Mouse (Mus musculus) kidney, postnatal 36 days (tissue): ENCODE results near the gene Sell.
"Not testable (repeated sequence)": the region's sequence is repeated elsewhere in the genome, so short reads cannot be mapped to it uniquely, and the experiment has no call there.

Experiments
- DNase-seq, 2 experiments: peaks; one replicate each; pipeline ENCODE4 v3.0.0; 2021 to 2022; ENCODE audit warnings: mixed read lengths in 2 of 2

Gene Sell

DNA sequence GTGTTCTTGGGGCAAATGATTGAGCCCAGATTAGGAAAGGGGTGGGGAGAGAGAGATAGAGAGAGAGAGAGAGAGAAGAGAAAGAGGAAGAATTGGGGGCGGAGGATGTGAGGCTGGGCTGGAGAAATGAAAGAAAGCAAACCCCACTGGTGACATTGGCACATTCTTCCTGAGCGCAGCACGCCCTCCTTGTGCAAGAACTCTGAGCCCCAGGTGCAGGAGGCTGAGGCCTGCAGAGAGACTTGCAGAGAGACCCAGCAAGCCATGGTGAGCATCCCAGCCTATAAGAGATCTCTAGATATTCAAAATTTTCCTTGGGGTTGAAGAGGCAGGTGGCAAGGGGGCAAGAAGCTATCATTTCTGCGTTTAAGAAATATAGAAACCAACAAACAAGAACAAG, at the start of gene Sell:
TSS of gene Sell (plus strand) at position 58 of the 400 bp plus-strand sequence.
- no peak for DNase-seq

DNA sequence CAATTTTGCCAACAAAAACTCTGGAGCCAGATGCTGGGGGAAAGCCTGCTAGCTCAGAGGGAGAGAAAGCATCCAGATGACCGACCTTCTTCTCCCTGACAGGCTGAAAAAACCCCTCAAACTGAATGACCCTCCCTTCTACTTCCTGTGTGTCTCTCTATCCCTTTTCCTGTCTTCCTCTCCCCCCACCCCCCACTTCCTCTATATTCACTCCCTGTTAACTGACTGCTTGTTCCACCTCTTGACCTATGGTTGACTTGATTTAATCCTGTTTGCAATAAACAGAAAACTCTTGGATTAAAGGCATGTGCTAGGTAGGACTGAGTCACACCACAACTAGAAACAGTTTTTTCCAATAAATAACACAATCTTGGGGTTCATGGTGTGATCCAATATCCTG, 47.2 kb upstream of the Sell start:
- DNase-seq, result no peak

DNA sequence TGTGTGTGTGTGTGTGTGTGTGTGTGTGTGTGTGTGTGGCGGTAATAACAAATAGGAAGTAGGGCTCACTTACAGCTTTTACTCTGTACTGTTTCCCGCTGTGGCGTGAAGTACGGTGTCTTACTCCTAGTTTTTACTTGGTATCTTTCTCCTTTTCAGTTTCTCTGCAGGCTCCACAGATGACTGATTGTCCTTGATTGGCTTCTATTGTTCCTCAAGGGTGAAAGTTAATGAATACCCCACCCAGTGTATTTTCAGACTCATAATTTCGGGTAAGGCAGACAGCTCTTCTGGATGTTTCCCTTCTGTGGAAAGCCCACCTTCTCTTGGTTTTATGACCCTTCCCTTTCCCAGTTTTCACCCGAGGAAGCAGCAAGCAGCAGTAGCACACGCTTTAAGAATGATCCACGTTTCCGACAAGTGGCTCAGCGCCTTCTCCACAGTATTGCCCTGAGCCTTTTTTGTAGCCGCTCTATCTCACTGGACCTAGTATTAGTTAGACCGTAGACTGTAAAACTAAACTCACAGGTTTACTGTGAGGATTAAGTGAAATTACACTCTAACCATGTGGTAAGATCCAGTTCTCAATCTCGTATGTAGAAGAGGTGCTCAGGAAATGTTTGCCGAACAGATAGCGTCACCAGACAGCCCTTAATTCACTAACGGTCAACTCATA, 43.4 kb upstream of the Sell start:
- peak in 1 of 2 experiments; percentile 5 for DNase-seq

DNA sequence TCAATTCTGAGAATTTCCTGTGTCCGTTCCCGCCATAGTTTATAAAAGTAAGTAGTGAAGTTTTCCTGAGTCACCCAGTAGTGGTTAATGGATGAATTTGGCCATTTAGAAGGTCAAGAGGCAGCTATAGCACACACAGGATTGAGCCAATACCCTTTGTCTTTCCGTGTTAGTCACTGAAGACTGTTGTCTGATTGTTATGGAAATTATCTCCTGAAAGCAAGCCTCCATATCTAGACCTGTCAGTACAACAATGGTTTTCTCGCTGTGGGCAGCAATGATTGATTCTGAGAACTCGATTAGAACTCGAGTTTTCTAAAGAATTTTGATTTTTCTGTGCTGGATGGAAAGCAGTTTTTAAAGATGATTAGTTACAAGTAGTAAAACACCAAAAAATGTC, 42.0 kb upstream of the Sell start:
- DNase-seq, result no peak

DNA sequence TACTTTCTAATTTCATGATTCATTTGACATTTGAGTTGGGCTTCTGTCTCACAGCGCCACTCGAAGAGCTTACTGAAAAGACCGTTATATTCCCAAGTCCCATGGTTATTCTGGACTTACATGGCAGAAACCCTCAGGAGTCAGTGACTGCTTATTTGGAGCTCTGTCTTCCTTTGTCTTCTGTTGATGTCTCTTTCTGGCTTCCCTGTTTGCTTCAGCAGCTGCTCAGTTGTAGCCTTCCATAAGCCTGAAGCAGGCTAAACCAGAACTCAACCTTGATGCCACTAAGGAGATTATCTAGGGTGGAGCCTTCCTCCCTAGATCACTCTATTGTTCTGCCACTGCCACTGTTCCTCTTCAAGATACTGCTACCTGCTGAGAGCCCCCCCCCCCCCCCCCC, 41.0 kb upstream of the Sell start:
- not testable (repeated sequence) for DNase-seq

DNA sequence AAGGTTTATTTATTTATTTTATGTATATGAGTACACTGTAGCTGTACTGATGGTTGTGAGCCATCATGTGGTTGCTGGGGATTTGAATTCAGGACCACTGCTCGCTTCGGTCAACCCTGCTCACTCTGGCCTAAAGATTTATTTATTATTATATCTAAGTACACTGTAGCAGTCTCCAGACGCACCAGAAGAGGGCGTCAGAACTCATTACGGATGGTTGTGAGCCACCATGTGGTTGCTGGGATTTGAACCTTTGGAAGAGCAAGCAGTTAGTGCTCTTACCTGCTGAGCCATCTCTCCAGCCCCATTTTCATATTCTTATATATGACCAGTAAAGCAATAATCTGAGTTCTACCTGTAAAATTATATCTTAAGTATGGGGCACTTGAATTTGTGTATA, 39.7 kb upstream of the Sell start:
- not testable (repeated sequence) for DNase-seq

DNA sequence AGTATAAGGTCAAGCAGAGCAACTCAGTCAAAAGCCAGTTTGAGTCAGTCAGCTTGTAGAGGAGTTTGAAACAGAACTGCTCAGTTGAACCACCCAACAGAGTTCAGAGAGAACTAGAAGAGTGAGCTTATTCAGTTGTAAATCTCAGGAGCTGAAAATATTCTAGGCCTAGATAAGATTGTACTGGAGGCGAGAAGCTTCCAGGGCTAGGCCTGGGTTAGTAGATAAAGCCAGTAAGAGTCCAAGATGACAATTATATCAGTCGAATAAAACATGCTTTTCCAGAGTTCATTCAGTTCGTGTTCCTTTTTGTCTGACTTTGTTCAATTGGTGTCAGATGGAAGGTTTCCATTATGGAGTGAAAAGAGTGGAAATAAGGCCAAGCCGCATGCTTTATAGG, 36.1 kb upstream of the Sell start:
- no peak for DNase-seq

DNA sequence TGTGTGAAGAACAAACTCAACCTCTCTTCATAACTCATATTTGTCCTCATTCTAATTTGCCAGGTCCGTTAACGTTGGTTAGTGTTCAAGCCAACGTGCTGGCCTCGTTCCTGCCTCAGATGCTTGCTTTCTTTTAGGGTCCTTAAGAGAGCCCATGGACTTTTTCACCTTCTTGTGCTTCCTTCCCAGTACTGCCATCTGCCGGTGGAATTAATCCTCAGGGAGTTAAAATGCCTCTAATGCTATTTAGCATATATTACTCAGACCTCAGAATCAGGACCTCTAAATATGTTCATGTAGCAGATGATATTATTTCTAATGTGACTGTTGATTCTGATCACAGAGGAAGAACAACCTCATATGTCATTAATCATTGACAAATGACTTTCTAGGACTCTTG, 34.4 kb upstream of the Sell start:
- peak in 1 of 2 experiments; percentile 70 for DNase-seq

DNA sequence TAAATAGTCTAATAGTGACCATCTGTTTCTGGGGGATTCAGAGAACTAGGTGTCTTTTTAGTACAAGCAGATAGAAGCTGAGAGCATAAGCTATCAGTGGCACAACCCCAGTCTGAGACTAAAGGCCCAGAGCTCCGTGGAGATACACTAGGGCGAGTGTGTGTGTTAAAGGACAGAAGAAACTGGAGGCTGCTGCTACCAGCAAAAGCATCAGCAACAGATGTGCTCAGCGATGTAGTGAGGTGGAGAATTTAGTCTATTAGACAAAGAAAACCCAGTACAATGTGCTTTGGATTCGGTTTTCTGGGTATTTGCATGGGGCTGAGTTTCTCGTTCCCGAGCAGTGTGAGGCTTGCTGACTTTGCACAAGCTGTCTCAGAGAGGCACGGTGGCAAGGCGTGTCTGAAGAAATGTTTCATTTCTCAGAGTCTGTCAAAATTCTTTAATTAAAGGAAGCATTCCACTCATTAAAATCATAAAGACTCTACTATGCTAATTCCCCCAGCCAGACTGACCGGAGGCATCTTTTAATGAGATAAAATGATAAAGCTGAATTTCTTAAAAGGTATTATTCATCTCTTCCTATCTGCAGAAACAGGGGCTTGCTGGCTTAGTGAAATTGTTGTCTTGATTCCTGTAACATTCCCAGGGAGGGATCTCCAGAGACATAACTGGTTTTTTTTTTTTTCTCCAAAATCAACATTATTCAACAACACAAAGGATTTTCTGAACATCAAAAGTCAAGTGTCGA, 21.2 kb upstream of the Sell start:
- no peak for DNase-seq

DNA sequence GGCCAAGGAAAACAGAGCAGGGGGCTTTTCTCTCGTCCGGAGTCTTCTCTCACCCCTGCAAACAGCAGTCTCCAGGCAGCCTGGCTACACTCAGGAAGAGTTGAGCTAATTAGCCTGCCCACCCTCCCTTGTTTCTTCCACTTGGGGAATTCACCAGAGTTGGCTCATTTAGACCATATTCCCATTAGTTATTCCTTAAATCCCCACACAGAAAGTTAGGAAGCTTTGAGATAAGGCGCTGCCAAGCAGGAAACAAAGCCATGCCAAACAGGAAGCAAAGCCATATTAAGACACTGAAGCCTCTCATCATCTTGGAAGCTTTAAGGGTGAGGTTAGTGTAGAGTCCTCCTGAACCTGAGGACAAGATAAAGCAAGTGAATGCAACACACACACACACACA, 18.2 kb upstream of the Sell start:
- DNase-seq, result peak; percentile 64 to 67

DNA sequence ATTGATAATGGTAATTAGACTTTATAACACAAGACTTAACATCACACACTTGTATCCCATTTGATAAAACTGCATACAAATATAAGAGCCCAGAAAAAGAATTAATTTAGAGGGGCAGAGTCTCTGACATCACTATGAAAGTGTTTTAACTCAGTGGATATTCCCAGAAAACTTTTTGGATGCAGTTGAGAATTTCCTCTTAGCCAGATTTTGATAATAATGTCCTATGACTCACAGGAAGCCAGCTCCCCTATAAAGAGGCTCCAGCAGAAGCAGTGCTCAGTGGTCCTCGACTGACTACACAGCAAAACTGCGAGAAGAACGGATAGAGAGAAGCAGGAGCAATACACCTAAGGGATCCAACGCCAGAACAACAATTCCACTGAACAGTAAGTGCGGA, 13.8 kb upstream of the Sell start, which contains the start of gene Sele:
TSS of gene Sele (plus strand) at position 301 of the 400 bp plus-strand sequence.
- no peak for DNase-seq

DNA sequence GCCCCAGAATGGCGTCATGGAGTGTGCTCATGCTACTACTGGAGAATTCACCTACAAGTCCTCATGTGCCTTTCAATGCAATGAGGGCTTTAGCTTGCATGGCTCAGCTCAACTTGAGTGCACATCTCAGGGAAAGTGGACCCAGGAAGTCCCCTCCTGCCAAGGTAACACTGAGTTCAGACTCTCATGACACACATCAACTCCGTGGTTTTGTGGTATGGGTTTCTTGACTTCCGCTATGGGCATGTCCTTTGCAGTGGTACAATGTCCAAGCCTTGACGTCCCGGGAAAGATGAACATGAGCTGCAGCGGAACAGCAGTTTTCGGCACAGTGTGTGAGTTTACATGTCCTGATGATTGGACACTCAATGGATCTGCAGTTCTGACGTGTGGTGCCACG, 8.2 kb upstream of the Sell start:
- no peak for DNase-seq

DNA sequence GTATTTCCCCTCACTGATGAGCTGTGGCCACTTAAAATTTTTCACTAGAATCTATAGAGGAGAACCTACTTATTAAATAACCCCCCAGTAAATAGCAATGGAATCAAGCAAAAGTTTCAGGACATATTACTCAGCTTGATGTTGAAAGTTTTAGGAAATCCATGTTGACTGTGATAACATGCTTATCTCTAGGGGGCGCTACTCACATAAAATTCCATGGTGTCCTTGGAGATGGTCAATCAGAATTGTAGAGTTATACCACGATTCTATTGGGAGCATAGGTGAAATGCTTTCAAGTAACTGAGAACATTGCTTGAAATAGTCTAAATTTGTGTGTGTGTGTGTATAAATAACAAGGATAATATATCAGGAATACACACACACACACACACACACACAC, 7.0 kb upstream of the Sell start:
- DNase-seq, result no peak

DNA sequence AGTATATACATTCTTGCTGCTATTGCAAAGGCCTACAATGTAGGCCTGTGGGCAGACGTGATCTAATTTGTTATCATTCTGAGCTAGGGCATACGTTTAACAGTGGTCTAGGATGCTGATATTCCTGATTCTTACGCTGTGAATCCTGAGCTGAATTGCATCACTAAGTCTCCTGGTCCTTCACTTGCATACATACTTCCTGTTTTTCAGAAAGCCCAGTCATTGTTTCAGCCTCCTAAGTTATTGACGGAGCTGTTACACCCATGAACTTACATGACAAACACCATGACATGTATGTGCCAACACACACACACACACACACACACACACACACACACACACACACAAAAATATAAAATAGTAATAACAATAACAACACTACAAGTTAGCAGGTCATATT, 1.7 kb upstream of the Sell start:
- DNase-seq, result no peak

DNA sequence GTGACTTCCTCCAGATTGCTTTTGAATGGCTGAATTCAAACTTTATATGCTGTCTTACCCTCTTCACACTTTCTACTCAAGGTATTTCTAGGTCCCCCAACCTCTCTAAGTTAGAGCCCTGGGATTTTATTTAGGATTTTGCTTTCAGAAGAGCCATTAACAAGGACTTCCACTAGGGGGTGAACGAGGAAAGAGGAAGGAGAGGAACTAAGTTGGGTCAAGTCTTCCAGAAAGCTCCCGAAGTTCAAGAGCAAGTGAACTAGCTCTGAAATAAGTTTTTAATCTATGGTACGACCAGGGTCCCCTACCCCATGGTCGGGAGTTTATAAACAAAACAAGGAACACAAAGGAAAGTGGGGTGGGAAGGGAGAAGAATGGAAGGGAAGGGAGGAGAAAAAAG, 504 bp upstream of the Sell start:
- DNase-seq, result no peak

DNA sequence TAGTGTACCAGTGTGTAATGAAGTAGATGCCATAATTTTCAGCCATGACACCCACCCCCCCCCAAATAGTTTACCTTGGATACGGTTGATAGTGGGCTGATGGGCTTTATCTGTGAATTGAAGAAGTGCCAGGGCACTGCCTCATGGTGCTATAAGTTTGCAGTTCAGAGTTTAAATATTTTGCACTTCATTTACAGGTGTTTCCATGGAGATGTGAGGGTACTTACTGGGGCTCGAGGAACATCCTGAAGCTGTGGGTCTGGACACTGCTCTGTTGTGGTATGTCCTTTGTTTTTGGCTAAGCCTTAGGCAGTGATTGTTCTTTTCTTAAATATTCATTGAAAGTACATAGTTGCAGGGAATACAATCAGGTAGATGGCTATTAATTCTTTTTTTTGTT, 1.1 kb downstream of the Sell start:
- DNase-seq, result no peak

DNA sequence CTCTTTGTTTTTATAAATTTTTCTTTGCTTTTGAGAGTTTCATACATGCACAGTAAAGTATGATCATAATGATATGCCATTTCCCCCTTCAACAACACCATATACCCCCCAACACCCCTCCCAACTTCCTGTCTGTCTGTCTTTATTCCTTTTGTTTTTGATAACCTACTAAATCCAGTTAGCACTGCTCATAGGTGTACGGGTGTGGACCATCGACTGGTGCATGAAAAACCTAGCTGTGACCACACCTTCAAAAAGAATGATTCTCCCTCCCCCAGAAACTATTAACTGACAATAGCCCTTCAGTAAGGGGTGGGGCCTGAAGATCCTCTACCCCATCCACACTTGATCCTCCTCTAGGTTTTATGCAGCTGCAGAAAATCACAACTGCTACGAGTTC, 2.0 kb downstream of the Sell start:
- DNase-seq, result no peak

DNA sequence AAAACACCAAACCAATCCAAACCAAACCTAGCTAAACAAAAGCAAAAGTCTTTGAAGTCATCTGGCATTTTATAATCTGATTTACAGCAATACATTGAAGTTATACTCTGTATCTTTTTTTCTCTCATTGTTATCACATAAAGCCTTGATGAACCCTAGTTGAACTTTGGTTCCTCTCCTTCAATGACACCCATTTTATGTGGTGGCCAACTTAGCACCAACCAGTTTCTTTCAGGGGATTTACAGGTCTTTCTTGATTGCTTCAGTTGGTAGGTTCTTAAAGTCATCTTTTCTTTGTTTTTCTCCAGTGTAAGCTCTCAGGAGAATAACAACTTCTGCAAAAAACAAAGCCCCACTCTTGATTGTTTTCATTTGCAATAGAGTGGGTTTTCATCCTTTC, 7.5 kb downstream of the Sell start:
- DNase-seq, result no peak

DNA sequence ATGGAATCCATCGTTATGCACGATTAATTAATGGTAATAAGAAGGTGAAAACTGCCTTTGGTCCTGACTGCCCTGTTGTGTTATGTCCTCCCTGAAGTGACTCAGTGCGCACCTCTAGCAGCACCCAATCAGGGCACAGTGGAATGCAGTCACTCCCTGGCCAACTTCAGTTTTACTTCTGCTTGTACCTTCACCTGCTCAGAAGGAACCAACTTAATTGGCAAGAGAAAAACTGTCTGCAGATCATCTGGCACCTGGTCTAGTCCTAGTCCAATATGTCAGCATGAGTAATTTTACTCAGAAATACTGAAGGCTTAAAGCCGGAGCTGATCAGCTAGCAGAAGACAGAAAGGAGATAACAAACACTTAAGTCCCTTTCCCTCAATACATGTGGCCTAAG, 8.7 kb downstream of the Sell start:
- no peak for DNase-seq

DNA sequence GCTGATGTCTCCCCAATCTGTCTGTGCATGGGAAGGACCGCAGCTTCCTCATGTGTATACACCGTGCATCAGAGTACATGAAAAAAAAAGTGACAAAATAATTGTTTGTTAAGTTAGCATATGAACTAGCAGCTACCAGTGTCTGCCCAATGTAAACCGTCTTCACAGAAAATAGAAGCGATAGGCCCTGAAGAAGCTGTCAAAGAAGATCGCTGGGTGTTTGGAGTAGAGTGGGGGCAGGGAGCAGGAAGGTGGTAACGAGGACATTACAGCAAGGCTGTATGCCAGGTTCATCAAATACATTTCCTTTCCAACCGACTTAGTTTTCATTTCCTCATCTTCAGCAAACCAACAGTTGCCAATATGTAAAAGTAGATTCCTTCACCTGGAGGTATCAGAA, 9.3 kb downstream of the Sell start:
- no peak for DNase-seq

DNA sequence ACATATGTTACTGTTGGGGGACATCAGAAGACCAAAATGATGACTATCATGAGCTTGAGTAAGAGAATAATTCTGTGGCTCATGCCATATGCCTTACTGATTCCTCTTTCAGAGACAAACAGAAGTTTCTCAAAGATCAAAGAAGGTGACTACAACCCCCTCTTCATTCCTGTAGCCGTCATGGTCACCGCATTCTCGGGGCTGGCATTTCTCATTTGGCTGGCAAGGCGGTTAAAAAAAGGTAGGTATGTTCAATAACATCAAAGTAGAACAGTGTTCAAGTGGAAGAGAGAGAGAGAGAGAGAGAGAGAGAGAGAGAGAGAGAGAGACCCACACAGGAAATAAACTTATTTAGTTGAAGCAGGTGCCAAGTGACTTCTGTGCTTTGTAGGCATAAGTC, 10.2 kb downstream of the Sell start:
- no peak for DNase-seq

DNA sequence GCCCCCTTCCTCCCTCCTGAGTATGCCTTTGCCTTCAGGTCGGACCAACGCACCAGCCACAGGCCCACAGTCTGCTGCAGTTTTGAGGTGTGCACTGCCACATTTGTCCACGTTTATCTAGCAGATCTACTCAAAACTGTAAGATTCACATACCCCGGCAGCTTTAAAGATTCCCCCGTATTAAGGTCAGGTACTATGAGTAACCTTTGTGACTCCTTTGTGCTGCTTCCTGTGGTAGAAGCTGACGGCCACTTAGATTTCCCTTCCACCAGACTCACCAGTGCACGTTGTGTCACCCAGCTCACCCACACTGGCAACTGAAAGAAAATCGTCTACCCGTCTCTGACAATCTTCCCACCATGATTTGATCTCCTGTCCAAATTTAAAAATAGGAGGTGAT, 11.3 kb downstream of the Sell start:
- no peak for DNase-seq

DNA sequence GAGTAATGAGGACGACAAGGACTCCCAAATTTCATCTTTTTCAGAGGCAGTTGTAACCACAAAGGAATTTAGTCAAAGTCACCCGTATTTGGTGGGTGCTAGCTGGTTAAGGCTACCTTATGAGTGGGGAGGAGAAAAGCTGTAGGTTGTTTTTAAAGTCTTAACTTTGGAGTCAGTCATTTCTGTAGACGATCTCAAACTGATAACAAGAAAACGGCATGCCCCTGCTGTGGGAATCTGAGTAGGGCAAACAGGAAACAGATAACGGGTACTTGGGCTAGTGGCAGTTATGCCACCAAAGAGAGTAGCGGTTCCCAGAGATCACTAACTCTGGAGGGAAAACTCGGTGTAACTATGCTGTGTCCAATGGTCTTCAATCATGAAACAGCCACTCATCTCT, 12.0 kb downstream of the Sell start:
- no peak for DNase-seq

DNA sequence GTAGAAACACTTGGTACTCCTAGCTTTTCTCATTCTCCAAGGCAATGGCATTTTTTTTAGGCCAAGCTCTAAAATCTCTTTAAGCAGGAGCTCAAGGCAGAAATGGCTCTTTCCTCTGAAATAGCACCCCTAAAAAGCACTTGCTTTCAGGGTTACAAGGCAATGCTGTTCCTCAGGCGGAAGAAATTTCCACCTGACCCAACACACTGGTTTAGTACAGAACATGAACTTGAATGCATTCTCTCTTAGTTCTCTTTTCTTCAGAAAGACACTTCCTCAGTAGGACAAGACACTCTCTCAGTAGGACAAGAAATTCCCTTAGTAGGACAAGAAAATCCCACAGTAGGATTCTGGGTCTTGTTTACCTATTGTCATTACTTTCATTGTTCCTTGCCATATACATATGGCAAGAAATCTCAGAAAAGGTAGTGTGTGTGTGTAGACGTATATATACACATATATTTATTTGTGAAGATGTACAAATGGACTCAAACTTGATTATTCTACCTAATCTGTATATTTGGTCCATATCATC, 12.9 kb downstream of the Sell start:
- DNase-seq, result no peak
